8 mouse cellular contexts compared by ENCODE assay signal in the genomic region with DNA sequence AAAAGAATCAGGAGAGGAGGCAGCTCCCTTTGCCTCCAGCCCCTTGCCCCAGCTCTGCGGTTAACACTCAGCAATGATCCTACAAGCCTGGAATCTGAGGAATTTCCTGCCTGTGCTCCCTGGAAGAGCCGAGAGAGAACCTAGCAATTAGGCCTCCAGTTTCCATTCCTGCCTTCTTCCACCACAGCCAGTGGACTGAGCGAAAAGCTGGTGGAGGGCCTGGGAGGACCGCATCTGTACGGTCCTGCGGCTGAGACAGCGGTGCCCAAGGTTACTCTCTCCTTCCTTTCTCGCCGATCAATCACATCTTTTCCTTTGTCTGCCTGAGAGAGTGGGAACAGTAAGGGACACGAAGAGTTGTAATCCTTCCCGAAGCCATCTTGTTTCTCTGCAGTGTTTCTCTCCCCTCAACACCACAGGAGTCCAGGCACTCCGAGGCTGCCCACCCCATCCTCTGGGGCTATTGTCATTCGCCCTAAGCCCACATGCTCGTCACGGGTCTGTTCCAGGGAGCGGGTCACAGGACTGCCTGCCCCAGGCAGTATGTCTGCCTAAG. TPM values are rescaled to one million over a fixed set of nuclear protein-coding genes. Genes with fewer than 3 reads are reported as not detected.
A peak's percentile ranks its signal among the peaks of the same experiment; 100 is the strongest.
DNase-seq lines count a peak whose midpoint lies in the region; ATAC-seq and TF ChIP-seq lines count a peak whose summit lies in the region.

No protein-coding gene starts in this region.

- peaks cover 4% of the 10 kb centered on the region; the same call in 1 of the 2 replicates for H3K36me3 ChIP-seq in ES-E14 (ENCODE audit: control insufficient read depth, insufficient read depth, low read length, poor library complexity, severe bottlenecking)
- H3K36me3 ChIP-seq in heart, postnatal 0 days (replicated peaks; ENCODE audit: control insufficient read depth, insufficient read depth, low read length) = no peaks in the 10 kb centered on the region
- no peaks in the 10 kb centered on the region for H3K36me3 ChIP-seq in limb, embryonic 11.5 days (ENCODE audit: control insufficient read depth, insufficient read depth, low read length)
- H3K36me3 ChIP-seq in midbrain, embryonic 16.5 days (ENCODE audit: control insufficient read depth, insufficient read depth, low read length) = no peaks in the 10 kb centered on the region

- no peak for DNase-seq in ES-E14 (ENCODE audit: low read depth, low spot score)
- DNase-seq in embryo, embryonic 9.5 days (ENCODE audit: extremely low spot score) = peak; percentile 76
- peak; percentile 80 for DNase-seq in heart, postnatal 0 days (ENCODE audit: low spot score)
- peak; percentile 80 for DNase-seq in limb, embryonic 11.5 days (ENCODE audit: low spot score)
- no peak for DNase-seq in thymus, postnatal 14 days

- no peak; the same call in 1 of the 2 replicates for TF ChIP-seq CTCF in heart, postnatal 0 days (IDR thresholded peaks at IDR 0.05; ENCODE audit: low read depth)

- H3K9ac ChIP-seq in ES-E14 (ENCODE audit: insufficient read depth, low read depth, low read length, poor library complexity, severe bottlenecking) = peak overlapping the region; percentile 88
- peak overlapping the region; percentile 40 for H3K9ac ChIP-seq in heart, postnatal 0 days (replicated peaks; ENCODE audit: low read depth, low read length)
- H3K9ac ChIP-seq in limb, embryonic 11.5 days (ENCODE audit: low read length) = peak overlapping the region; percentile 49
- peak overlapping the region; percentile 62 for H3K9ac ChIP-seq in midbrain, embryonic 16.5 days (ENCODE audit: low read depth, low read length)

- peak; percentile 80 for ATAC-seq in heart, postnatal 0 days (ENCODE audit: insufficient read depth, low read depth)
- ATAC-seq in limb, embryonic 11.5 days (ENCODE audit: insufficient number of reproducible peaks, low FRiP score, low TSS enrichment, low read depth) = peak; percentile 78
- peak; percentile 37; the same call in 1 of the 2 replicates for ATAC-seq in midbrain, embryonic 16.5 days
- no peak for ATAC-seq in monocyte, adult 5-6 weeks (replicated peaks; ENCODE audit: insufficient number of reproducible peaks, low FRiP score, low TSS enrichment, poor library complexity, severe bottlenecking)
- ATAC-seq in CD4-positive, CD25-positive, alpha-beta regulatory T cell, adult 4 months = no peak

- in situ Hi-C loops in ES-E14 (cut with MboI; ENCODE audit: low sequenced_read_pairs in 2 of 2, unreplicated experiment in 2 of 2) = no loop called here

- peaks cover 14 to 30% of the 10 kb centered on the region in 2 experiments; a peak in 3 of 4 replicates for H3K4me1 ChIP-seq in ES-E14 (ENCODE audit: control insufficient read depth in 2 of 2, insufficient read depth in 2 of 2, low read length in 2 of 2, poor library complexity in 1 of 2)
- H3K4me1 ChIP-seq in heart, postnatal 0 days (ENCODE audit: control insufficient read depth, insufficient read depth) = peaks cover 46% of the 10 kb centered on the region
- H3K4me1 ChIP-seq in limb, embryonic 11.5 days (ENCODE audit: control insufficient read depth, insufficient read depth, low read length) = peaks cover 53% of the 10 kb centered on the region
- peaks cover 55% of the 10 kb centered on the region for H3K4me1 ChIP-seq in midbrain, embryonic 16.5 days (ENCODE audit: control insufficient read depth, insufficient read depth, low read length)

- 5% methylated on average over 16 of the region's 16 CpGs for WGBS in heart, postnatal 0 days
- WGBS in limb, embryonic 11.5 days = 4% methylated on average over 16 of the region's 16 CpGs
- 5% methylated on average over 16 of the region's 16 CpGs for WGBS in midbrain, embryonic 16.5 days

- H3K9me3 ChIP-seq in ES-E14 (ENCODE audit: control insufficient read depth, insufficient read depth, low read depth, low read length) = no peaks in the 10 kb centered on the region
- H3K9me3 ChIP-seq in heart, postnatal 0 days (replicated peaks; ENCODE audit: control insufficient read depth, low read length) = no peaks in the 10 kb centered on the region
- H3K9me3 ChIP-seq in limb, embryonic 11.5 days (ENCODE audit: control insufficient read depth, low read length) = no peaks in the 10 kb centered on the region
- H3K9me3 ChIP-seq in midbrain, embryonic 16.5 days (replicated peaks; ENCODE audit: control insufficient read depth, low read length, poor library complexity, severe bottlenecking) = no peaks in the 10 kb centered on the region

- TF ChIP-seq EP300 in heart, postnatal 0 days (IDR thresholded peaks at IDR 0.05; ENCODE audit: low read depth) = no peak

- peak overlapping the region; percentile 25 for H3K4me2 ChIP-seq in heart, postnatal 0 days (ENCODE audit: low read depth, low read length)
- peak overlapping the region; percentile 41 for H3K4me2 ChIP-seq in limb, embryonic 11.5 days (ENCODE audit: low read depth, severe bottlenecking)
- peak overlapping the region; percentile 4; the same call in 1 of the 2 replicates for H3K4me2 ChIP-seq in midbrain, embryonic 16.5 days (ENCODE audit: low read length)

- H3K27ac ChIP-seq in ES-E14 (ENCODE audit: insufficient read depth, low read depth, low read length, poor library complexity, severe bottlenecking) = peak overlapping the region; percentile 99
- H3K27ac ChIP-seq in heart, postnatal 0 days (ENCODE audit: low read depth) = peak overlapping the region; percentile 93
- H3K27ac ChIP-seq in limb, embryonic 11.5 days (replicated peaks; ENCODE audit: low read depth, low read length) = peak overlapping the region; percentile 98
- H3K27ac ChIP-seq in midbrain, embryonic 16.5 days (ENCODE audit: low read length) = peak overlapping the region; percentile 84

- peak overlapping the region; percentile 4 to 55; a peak in 2 of 4 replicates for H3K4me3 ChIP-seq in ES-E14 (ENCODE audit: insufficient read depth in 1 of 2, low read depth in 1 of 2, low read length in 2 of 2, poor library complexity in 1 of 2, severe bottlenecking in 1 of 2)
- no peak overlapping the region for H3K4me3 ChIP-seq in heart, postnatal 0 days (ENCODE audit: low read depth, low read length)
- H3K4me3 ChIP-seq in limb, embryonic 11.5 days (ENCODE audit: low read depth, low read length) = no peak overlapping the region
- H3K4me3 ChIP-seq in midbrain, embryonic 16.5 days (ENCODE audit: low read depth, low read length) = no peak overlapping the region

- no peaks in the 10 kb centered on the region for H3K27me3 ChIP-seq in heart, postnatal 0 days (ENCODE audit: control insufficient read depth, insufficient read depth, low read length)
- no peaks in the 10 kb centered on the region for H3K27me3 ChIP-seq in limb, embryonic 11.5 days (ENCODE audit: control insufficient read depth, insufficient read depth, low read length)
- H3K27me3 ChIP-seq in midbrain, embryonic 16.5 days (ENCODE audit: control insufficient read depth, insufficient read depth, low read depth, low read length) = no peaks in the 10 kb centered on the region

TF ChIP-seq in ES-E14, 5 proteins besides CTCF, POLR2A, EP300 and RAD21:
- TF ChIP-seq ZNF384 (IDR thresholded peaks at IDR 0.05; ENCODE audit: low read depth, low read length) (no peak), CHD2 (IDR thresholded peaks at IDR 0.05; ENCODE audit: low read depth, low read length) (0 out of 2 replicates have a peak, but pooled peaks have one; percentile 44)

RNA-seq across cellular contexts. Expression of a gene that starts 23.8 kb away (rescaled TPM):
- total RNA-seq in ES-E14 (2012; rRNA removed) = 35.5 and 37.8 TPM in 2 replicates
- 13.9 and 23.2 TPM in 2 replicates for total RNA-seq in heart, postnatal 0 days (2014; rRNA removed; ENCODE audit: low replicate concordance)
- 2.6 and 3.5 TPM in 2 replicates for polyA plus RNA-seq in heart, postnatal 0 days (2015; fragmentation: Nextera tagmentation; extraction: Ambion mirVana)
- polyA plus RNA-seq in limb, embryonic 11.5 days (2014; fragmentation: Nextera tagmentation; extraction: Ambion mirVana) = 12.8 and 13.6 TPM in 2 replicates
- polyA plus RNA-seq in midbrain, embryonic 16.5 days (2015; fragmentation: Nextera tagmentation; extraction: Ambion mirVana) = 5.6 and 6.9 TPM in 2 replicates
- total RNA-seq in monocyte, adult 5-6 weeks (2017) = not detected in 3 replicates
- not detected for polyA plus RNA-seq in CD4-positive, CD25-positive, alpha-beta regulatory T cell, adult 4 months (2017; shearing (Covaris generic))

Comparison
In these comparisons a context has a peak if more than half of its experiments do, and no peak if none do; other contexts are left out.
1. DNase-seq: peak in embryo, embryonic 9.5 days (single experiment), heart, postnatal 0 days (single experiment) and limb, embryonic 11.5 days (single experiment); none in ES-E14 (single experiment) and thymus, postnatal 14 days (single experiment).
2. H3K4me3 ChIP-seq: peak in ES-E14 (2 of 2); none in heart, postnatal 0 days (single experiment), limb, embryonic 11.5 days (single experiment) and midbrain, embryonic 16.5 days (single experiment).
3. ATAC-seq: peak in heart, postnatal 0 days (single experiment), limb, embryonic 11.5 days (single experiment) and midbrain, embryonic 16.5 days (single experiment); none in monocyte, adult 5-6 weeks (single experiment) and CD4-positive, CD25-positive, alpha-beta regulatory T cell, adult 4 months (single experiment).
4. Peak in every context shown above with its lines, with median percentiles within 50 percentile points of each other: H3K27ac ChIP-seq, H3K9ac ChIP-seq and H3K4me2 ChIP-seq.